Mouse (Mus musculus) liver, embryonic 15.5 days (tissue): ENCODE results near the gene Arhgdib. TPM values are rescaled to one million over a fixed set of nuclear protein-coding genes. Genes with fewer than 3 reads are reported as not detected.

Source experiments
- ATAC-seq: fragments of 200-750 bp; cut with Nextera tagmentation; 2 replicates; pipeline ENCODE4 v1.8.0; 2017; ENCODE audit warnings: moderate number of reproducible peaks, mild to moderate bottlenecking, moderate library complexity; ENCODE audit not compliant: insufficient read depth
- H3K27ac ChIP-seq: fragments of 300-500 bp; sonication (generic); replicated peaks from 2 replicates; pipeline ENCODE4 v1.5.1; 2015; ENCODE audit warnings: mild to moderate bottlenecking, inconsistent platforms
- H3K27me3 ChIP-seq: fragments of 300-500 bp; sonication (generic); 2 replicates; pipeline ENCODE4 v1.6.1; 2015; ENCODE audit warnings: mild to moderate bottlenecking, inconsistent platforms
- H3K36me3 ChIP-seq: fragments of 300-500 bp; sonication (generic); replicated peaks from 2 replicates; pipeline ENCODE4 v1.6.1; 2015; ENCODE audit warnings: moderate library complexity, mild to moderate bottlenecking, inconsistent platforms
- H3K4me1 ChIP-seq: fragments of 300-500 bp; sonication (generic); replicated peaks from 2 replicates; pipeline ENCODE4 v1.6.1; 2015; ENCODE audit warnings: inconsistent platforms
- H3K4me2 ChIP-seq: fragments of 300-500 bp; sonication (generic); 2 replicates; pipeline ENCODE4 v1.6.1; 2015; ENCODE audit warnings: moderate library complexity, mild to moderate bottlenecking, inconsistent platforms
- H3K4me3 ChIP-seq: fragments of 300-500 bp; sonication (generic); replicated peaks from 2 replicates; pipeline ENCODE4 v1.5.1; 2015; ENCODE audit warnings: mild to moderate bottlenecking, inconsistent platforms
- H3K9ac ChIP-seq: fragments of 300-500 bp; sonication (generic); 2 replicates; pipeline ENCODE4 v1.6.1; 2015; ENCODE audit warnings: moderate library complexity, mild to moderate bottlenecking, inconsistent platforms
- H3K9me3 ChIP-seq: fragments of 300-500 bp; sonication (generic); replicated peaks from 2 replicates; pipeline ENCODE4 v1.6.1; 2016; ENCODE audit warnings: inconsistent platforms
- WGBS: fragments of 180-500 bp; shearing (Covaris S2); methylation state at CpG from one replicate; pipeline ENCODE4 v1.1.7; 2015; ENCODE audit warnings: mixed read lengths; ENCODE audit not compliant: insufficient replicate concordance; 5-methylcytosine and 5-hydroxymethylcytosine counted together
- polyA plus RNA-seq: library from polyadenylated mRNA; unstranded; fragments of >200 nt; fragmentation: Nextera tagmentation; extraction: Ambion mirVana; gene quantifications from 2 replicates; pipeline ENCODE4 v1.2.1, GENCODE M21; 2015

Gene Arhgdib
- polyA plus RNA-seq, 1 experiment from 2014 or later: 172 TPM

DNA sequence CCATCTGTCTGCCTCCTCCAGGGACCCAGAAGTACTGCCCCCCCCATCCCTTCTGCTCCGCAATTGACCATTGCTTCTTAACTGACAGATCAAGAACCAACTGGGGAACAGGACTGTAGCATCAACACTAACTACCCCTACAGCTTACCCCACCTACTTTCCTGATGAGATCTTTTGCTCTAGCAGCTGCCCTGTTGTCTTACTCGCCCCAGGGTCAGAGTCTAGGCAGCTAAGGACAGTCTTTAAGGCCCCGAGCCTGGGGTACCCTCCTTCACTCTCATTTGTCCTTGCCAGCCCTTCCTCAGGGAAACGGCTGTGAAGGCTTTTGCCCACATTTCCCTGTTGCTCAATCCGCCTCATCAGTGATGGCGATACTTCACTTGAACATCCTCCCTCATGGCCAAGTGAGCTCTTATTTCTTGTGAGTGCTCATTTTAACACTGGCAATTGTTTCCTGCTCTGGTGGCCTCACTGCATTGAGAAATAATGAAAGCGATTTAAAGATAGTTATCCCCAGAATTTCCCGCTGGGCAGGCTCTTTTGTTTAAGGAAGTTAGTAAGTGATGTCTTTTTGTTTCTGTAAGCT is 37.7 kb downstream of the Arhgdib start:
- no peaks in the 10 kb centered on the region for H3K9me3 ChIP-seq
- H3K27ac ChIP-seq: no peak overlapping the region
- no peak for ATAC-seq
- H3K4me3 ChIP-seq: no peak overlapping the region
- no peaks in the 10 kb centered on the region for H3K36me3 ChIP-seq
- WGBS: 34% methylated on average over 8 of the region's 8 CpGs
- H3K9ac ChIP-seq: no peak overlapping the region
- no peak overlapping the region for H3K4me2 ChIP-seq
- H3K27me3 ChIP-seq: no peaks in the 10 kb centered on the region
- 0 out of 2 replicates have a peak, but pooled peaks cover 3% of the 10 kb centered on the region for H3K4me1 ChIP-seq

DNA sequence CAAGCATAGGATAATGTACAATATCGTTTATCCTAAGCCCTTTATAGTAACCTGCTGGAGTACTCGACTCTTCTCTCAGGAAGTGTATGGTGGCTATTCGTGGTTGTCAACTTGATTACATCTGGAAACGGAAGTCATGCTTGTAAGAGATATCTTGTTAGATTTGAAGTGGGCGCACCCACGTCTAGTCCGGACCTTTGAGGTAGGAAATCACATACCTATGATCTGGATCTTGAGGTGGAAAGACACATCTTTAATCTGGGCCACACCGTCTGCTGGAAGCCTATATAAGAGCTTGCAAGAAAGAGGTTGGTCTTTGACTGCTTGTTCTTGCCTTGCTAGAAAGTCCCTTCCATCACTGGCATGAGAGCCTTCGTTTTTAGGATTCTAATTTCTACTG is 39.2 kb downstream of the Arhgdib start:
- H3K4me2 ChIP-seq: no peak overlapping the region
- no peaks in the 10 kb centered on the region for H3K36me3 ChIP-seq
- 0 out of 2 replicates have a peak, but pooled peaks cover 3% of the 10 kb centered on the region for H3K4me1 ChIP-seq
- no peak overlapping the region for H3K27ac ChIP-seq
- no peaks in the 10 kb centered on the region for H3K27me3 ChIP-seq
- WGBS: 24% methylated on average over 9 of the region's 9 CpGs
- no peak overlapping the region for H3K9ac ChIP-seq
- ATAC-seq: no peak
- H3K4me3 ChIP-seq: no peak overlapping the region
- no peaks in the 10 kb centered on the region for H3K9me3 ChIP-seq

DNA sequence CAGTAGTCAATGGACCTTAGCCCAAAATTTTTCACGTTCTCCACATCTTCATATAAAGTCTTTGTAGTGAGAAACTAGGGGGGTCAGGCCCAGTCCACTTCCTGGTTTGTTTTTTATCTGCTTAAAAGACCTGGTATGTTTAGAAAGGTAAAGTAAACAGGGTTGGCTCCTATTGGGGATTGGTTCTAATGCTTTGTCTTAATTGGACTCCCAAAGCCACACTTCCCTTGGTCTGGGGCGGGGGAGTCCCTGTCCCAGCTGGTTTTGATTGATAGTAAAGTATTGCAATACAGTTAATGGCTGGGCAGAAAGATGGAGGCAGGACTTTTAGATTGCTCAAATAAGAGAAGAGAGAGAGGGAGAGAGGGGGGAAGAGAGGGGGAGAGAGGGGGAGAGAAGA is 40.7 kb downstream of the Arhgdib start:
- 0 out of 2 replicates have a peak, but pooled peaks cover 3% of the 10 kb centered on the region for H3K4me1 ChIP-seq
- no peaks in the 10 kb centered on the region for H3K9me3 ChIP-seq
- ATAC-seq: no peak
- H3K36me3 ChIP-seq: no peaks in the 10 kb centered on the region
- H3K4me2 ChIP-seq: no peak overlapping the region
- 20% methylated on average over 2 of the region's 2 CpGs for WGBS
- no peak overlapping the region for H3K27ac ChIP-seq
- no peak overlapping the region for H3K4me3 ChIP-seq
- H3K27me3 ChIP-seq: no peaks in the 10 kb centered on the region
- H3K9ac ChIP-seq: no peak overlapping the region

DNA sequence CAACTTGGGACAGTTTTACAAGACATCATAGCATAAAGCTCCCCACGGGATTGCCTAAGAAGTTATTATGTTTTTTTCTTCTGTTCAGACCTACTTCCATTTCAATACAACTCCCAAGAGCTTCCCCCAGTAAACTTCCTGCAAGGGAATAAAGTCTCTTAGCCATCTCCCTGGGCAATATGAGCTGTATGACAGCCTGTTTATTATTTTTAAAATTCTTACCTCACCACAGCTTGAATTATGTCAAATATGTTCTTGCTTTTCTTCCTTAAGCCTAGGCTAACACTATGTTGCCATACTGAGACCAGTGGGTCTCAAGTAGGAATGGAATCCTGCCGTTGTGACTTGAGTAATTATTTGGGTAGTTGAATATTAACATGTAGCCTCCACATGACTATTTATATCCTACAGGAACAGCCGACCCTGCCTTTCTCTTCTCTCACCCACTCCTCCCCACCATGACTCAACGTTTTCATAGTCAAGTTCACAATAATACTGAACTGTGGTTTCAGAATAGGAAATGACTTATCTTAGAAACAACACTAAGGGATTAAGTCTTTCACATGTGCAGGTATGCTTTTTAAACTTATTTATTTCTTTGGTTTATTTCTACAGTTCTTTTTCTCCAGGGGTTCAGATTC is 41.2 kb downstream of the Arhgdib start:
- Histone ChIP-seq H3K4me2 (no peak overlapping the region), H3K4me3 (no peak overlapping the region), H3K27ac (no peak overlapping the region), H3K27me3 (no peaks in the 10 kb centered on the region), H3K36me3 (no peaks in the 10 kb centered on the region), H3K4me1 (0 out of 2 replicates have a peak, but pooled peaks cover 3% of the 10 kb centered on the region), H3K9ac (no peak overlapping the region), H3K9me3 (no peaks in the 10 kb centered on the region)
- WGBS: 15% methylated on average over 4 of the region's 4 CpGs
- ATAC-seq: no peak

DNA sequence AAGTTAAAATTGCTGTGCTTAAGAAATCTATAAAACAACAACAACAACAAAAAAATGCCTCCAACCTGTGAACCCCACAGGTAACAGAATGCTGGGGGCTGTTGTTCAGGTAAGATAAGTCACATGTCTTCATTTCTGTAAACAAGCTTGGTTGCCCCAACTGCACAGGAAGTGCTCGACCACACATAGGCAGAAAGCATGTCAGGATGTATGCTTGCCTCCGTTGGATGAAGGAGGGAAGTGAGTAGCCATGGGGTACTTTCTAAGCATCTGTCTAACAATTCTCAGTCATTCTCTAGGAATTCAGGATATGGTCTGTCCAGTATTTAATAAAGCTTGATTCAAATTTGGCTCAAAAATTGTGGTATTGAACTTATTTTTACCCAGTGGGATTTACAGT is 42.7 kb downstream of the Arhgdib start:
- Histone ChIP-seq H3K27ac (no peak overlapping the region), H3K4me1 (0 out of 2 replicates have a peak, but pooled peaks cover 3% of the 10 kb centered on the region), H3K36me3 (no peaks in the 10 kb centered on the region), H3K4me3 (no peak overlapping the region), H3K27me3 (no peaks in the 10 kb centered on the region), H3K9me3 (no peaks in the 10 kb centered on the region), H3K4me2 (no peak overlapping the region), H3K9ac (no peak overlapping the region)
- ATAC-seq: no peak
- WGBS: 27% methylated on average over 2 of the region's 2 CpGs

DNA sequence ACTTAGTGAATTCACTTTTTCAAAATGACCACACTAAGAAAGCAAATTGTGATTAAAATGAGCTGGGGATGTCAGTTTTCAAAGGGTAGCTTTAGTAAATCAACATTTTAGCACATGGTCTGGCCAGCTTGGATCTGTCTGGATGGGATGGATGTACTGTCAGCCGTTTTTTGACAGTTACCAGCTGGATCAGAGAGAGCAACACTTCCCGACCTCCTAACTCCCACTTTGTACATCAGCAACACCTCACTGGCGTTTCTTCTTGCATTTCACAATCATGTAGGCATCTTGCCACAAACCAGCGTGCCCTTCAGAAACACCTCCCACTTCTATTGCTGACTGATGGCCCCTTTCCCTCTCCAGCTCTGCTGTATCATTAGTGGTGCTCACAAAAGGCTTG is 43.5 kb downstream of the Arhgdib start:
- ATAC-seq: no peak
- H3K4me3 ChIP-seq: no peak overlapping the region
- no peak overlapping the region for H3K27ac ChIP-seq
- no peaks in the 10 kb centered on the region for H3K9me3 ChIP-seq
- H3K27me3 ChIP-seq: no peaks in the 10 kb centered on the region
- no peak overlapping the region for H3K4me2 ChIP-seq
- H3K36me3 ChIP-seq: no peaks in the 10 kb centered on the region
- H3K4me1 ChIP-seq: 0 out of 2 replicates have a peak, but pooled peaks cover 3% of the 10 kb centered on the region
- no peak overlapping the region for H3K9ac ChIP-seq
- WGBS: 28% methylated on average over 4 of the region's 4 CpGs

DNA sequence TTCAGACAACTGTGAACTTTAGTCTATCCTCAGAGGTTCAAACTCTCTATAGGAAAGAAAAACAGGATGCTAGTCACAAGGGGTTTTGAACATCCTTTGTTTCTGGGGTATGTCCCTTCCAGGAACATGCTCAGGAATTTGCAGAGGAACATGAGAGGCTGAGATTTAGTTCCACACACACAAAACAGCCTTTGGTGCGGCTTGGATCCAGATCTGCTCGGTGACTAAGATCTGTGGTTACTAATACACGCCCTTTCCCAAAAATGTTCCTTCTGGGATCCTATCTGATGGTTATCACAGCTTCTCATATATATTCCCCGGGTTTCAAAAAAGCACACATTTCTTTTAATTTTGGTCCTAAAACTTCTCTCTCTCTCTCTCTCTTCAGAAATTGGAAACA is 43.9 kb downstream of the Arhgdib start:
- Histone ChIP-seq H3K27me3 (no peaks in the 10 kb centered on the region), H3K4me2 (no peak overlapping the region), H3K27ac (no peak overlapping the region), H3K4me3 (no peak overlapping the region), H3K4me1 (0 out of 2 replicates have a peak, but pooled peaks cover 3% of the 10 kb centered on the region), H3K9me3 (no peaks in the 10 kb centered on the region), H3K9ac (no peak overlapping the region), H3K36me3 (no peaks in the 10 kb centered on the region)
- ATAC-seq: no peak
- 60% methylated on average over 4 of the region's 4 CpGs for WGBS

DNA sequence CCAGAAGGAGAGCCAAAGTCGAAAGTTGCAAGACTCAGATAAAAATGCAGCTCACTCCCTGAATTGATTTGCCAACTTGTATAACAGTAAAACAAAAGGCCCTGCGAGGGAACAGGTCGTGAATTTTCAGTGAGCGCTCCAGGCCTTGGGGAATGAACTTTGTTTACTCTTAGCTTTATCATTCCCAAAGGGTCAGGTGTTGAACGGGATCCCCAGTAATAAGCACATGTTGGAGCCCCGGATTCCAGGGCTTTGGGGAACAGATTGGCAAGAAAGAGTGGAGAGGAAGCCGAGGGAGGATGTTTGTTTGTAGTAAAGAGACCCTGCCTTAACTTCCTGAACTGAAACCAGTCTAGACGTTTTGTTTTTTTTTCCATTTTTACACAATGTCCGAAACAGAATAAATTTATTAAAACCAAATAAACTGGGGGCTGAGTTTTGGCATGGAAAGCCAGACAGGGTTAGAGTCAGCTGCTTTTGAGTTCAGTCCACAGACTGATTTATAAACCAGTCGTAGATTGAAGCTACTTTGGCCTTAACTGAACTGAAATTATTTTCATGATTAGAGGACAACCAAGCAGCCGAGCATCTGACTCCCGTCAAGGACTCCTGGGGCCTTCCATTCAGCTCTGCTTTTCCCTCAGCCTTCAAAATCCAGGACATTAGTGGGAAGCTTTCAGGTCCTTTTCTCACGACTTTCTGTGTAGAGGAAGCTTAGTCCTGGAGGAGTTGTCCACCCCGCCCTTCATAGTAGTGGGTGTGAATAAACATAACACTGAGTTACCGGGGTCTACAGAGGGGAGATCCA is 47.0 kb downstream of the Arhgdib start:
- 40% methylated on average over 15 of the region's 15 CpGs for WGBS
- no peak for ATAC-seq
- H3K9ac ChIP-seq: no peak overlapping the region

DNA sequence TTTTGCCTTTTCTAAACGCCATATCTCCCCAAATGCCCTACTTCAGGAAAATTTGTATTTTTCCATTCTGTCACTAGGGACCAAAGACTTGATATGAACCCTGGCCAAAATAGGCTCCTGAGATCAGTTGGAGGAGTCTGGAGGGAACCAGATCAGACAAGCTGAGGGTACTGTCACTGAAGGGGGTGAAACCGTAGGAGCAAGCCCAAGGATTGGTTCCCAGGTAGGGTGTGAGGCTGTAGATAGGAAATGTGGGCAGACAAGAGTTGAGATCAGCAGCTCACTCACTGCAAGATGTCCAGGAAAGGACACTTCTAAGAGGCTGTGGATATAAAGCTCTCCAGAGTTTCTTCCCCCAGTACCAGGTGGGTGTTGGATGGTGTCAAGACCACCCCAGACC is 49.7 kb downstream of the Arhgdib start:
- H3K4me3 ChIP-seq: no peak overlapping the region
- no peaks in the 10 kb centered on the region for H3K27me3 ChIP-seq
- no peak overlapping the region for H3K4me2 ChIP-seq
- 40% methylated on average over 2 of the region's 2 CpGs for WGBS
- ATAC-seq: no peak; the same call in 1 of the 2 replicates
- H3K36me3 ChIP-seq: no peaks in the 10 kb centered on the region
- peaks cover 8% of the 10 kb centered on the region; the same call in 1 of the 2 replicates for H3K4me1 ChIP-seq
- H3K9me3 ChIP-seq: no peaks in the 10 kb centered on the region
- H3K27ac ChIP-seq: no peak overlapping the region
- H3K9ac ChIP-seq: no peak overlapping the region

More for the DNA sequence above, 47.0 kb downstream of the Arhgdib start:
- H3K4me2 ChIP-seq: no peak overlapping the region
- H3K4me3 ChIP-seq: no peak overlapping the region
- H3K4me1 ChIP-seq: peaks cover 8% of the 10 kb centered on the region; the same call in 1 of the 2 replicates
- no peaks in the 10 kb centered on the region for H3K9me3 ChIP-seq
- no peak overlapping the region for H3K27ac ChIP-seq
- no peaks in the 10 kb centered on the region for H3K36me3 ChIP-seq
- no peaks in the 10 kb centered on the region for H3K27me3 ChIP-seq

DNA sequence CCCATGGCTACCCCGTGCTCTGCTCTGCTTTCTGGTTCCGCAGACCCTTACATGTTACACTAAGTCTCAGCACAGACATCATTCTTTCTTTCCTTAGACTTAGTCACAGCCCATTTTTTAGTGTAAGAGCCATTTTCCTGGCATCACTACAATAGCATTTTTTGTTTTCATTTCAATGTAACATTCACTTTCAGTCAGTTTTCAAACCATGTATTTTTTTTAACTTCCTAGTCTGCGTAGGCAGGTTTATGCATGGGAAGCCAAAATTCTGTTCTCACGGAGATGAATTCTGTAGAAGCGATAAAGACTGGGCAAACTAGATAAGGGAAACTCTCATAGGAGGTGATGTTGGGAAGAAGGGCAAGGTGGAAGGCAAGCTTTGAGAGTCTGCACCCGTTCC is 52.1 kb downstream of the Arhgdib start:
- Histone ChIP-seq H3K4me1 (peaks cover 8% of the 10 kb centered on the region; the same call in 1 of the 2 replicates), H3K4me2 (no peak overlapping the region), H3K4me3 (no peak overlapping the region), H3K9ac (no peak overlapping the region), H3K36me3 (no peaks in the 10 kb centered on the region), H3K27ac (no peak overlapping the region), H3K9me3 (no peaks in the 10 kb centered on the region), H3K27me3 (no peaks in the 10 kb centered on the region)
- ATAC-seq: no peak
- WGBS: 73% methylated on average over 6 of the region's 6 CpGs

DNA sequence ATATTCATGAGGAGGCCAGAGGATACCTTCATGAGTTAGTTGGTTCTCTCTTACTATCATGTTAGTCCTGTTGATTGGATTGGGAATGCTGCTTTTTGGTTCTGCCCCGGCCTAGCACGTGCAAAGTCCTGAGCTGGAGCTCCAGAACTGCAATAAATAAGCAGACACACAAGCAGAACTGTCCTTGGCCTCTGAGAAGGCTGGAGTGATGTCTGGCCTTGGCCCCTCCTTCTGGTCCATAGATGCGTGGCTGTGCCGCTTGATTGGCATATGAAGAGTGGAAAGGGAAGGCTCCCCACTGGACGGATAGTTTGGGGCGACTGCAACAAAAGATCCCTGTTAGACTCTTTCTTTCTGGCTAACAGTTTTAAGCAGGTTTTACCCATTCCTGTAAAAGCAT is 52.6 kb downstream of the Arhgdib start:
- ATAC-seq: no peak
- Histone ChIP-seq H3K27me3 (no peaks in the 10 kb centered on the region), H3K4me1 (peaks cover 8% of the 10 kb centered on the region; the same call in 1 of the 2 replicates), H3K9me3 (no peaks in the 10 kb centered on the region), H3K4me2 (no peak overlapping the region), H3K4me3 (no peak overlapping the region), H3K27ac (no peak overlapping the region), H3K36me3 (no peaks in the 10 kb centered on the region), H3K9ac (no peak overlapping the region)
- 73% methylated on average over 6 of the region's 6 CpGs for WGBS
